Mouse (Mus musculus): ENCODE data around the gene Vps51. TPM values are rescaled to one million over a fixed set of nuclear protein-coding genes. Genes with fewer than 3 reads are reported as not detected.

Gene Vps51
- total and polyA plus RNA-seq, 3 experiments: 29.3 to 39.8 (median 32.4) TPM

- ATAC-seq (ENCODE audit: extremely low read depth, insufficient number of reproducible peaks, low FRiP score, poor library complexity, severe bottlenecking) (peak; percentile 69), DNase-seq (ENCODE audit: low spot score) (peak; percentile 80)
- peak within 1 kb of the TSS; percentile 97 for H3K4me3 ChIP-seq (ENCODE audit: low read depth, low read length)
- H3K27me3 ChIP-seq (ENCODE audit: insufficient read depth, low read length): no peaks in the 10 kb centered on the region
- H3K36me3 ChIP-seq (replicated peaks): peaks cover 75% of the 10 kb centered on the region
- H3K4me1 ChIP-seq (ENCODE audit: insufficient read depth, low read depth, low read length): peaks cover 68% of the 10 kb centered on the region
- no peaks in the 10 kb centered on the region for H3K9me3 ChIP-seq (replicated peaks)
- TF ChIP-seq POLR2AphosphoS5 (IDR thresholded peaks at IDR 0.05; ENCODE audit: insufficient replicate concordance, low read depth, low read length) (no peak), CTCF (IDR thresholded peaks at IDR 0.05; ENCODE audit: low read depth, low read length) (no peak), GATA1 (IDR thresholded peaks at IDR 0.05; ENCODE audit: borderline replicate concordance, low read length) (no peak), GATA2 (IDR thresholded peaks at IDR 0.05; ENCODE audit: borderline replicate concordance, low read depth, low read length) (no peak), TAL1 (conservative IDR thresholded peaks at IDR 0.05; ENCODE audit: low read depth, low read length) (no peak)
These were observed 19.5 kb downstream of the Vps51 start, which contains the start of the genes Mrpl49 and Fau for GRCm38 (mm10) chr19:6057313-6058096. Mrpl49 (minus strand) TSS chr19:6057785. Fau (plus strand) TSS chr19:6057844.

DNA sequence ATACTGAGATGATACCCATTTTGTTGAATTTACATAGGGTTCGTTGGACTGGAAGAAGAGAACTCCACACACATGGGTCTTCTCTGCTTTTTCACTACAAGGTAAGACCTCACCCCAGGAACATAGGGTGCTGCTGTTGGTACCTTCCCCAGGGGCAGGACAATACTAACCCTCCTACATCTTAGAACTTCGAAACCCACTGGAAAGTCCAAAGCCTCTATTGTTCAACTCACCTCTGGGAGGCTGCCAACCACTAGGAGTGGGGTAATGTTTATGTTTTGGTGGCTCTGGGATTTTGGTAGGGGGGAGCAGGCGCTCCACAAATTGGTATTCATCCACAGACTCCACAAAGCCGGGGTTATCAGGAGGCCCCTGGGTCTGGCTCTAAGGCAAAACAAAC, 20.3 kb downstream of the Vps51 start:
- Histone ChIP-seq H3K4me3 (ENCODE audit: low read depth, low read length) (peak overlapping the region; percentile 97), H3K9me3 (replicated peaks) (no peaks in the 10 kb centered on the region), H3K4me1 (ENCODE audit: insufficient read depth, low read depth, low read length) (peaks cover 68% of the 10 kb centered on the region), H3K27me3 (ENCODE audit: insufficient read depth, low read length) (no peaks in the 10 kb centered on the region), H3K36me3 (replicated peaks) (peaks cover 75% of the 10 kb centered on the region)
- ATAC-seq (ENCODE audit: extremely low read depth, insufficient number of reproducible peaks, low FRiP score, poor library complexity, severe bottlenecking): no peak
- no peak for TF ChIP-seq TAL1 (conservative IDR thresholded peaks at IDR 0.05; ENCODE audit: low read depth, low read length)
- TF ChIP-seq CTCF (IDR thresholded peaks at IDR 0.05; ENCODE audit: low read depth, low read length): no peak
- TF ChIP-seq POLR2AphosphoS5 (IDR thresholded peaks at IDR 0.05; ENCODE audit: insufficient replicate concordance, low read depth, low read length): no peak
- no peak for TF ChIP-seq GATA2 (IDR thresholded peaks at IDR 0.05; ENCODE audit: borderline replicate concordance, low read depth, low read length)
- TF ChIP-seq GATA1 (IDR thresholded peaks at IDR 0.05; ENCODE audit: borderline replicate concordance, low read length): no peak
- no peak for DNase-seq (ENCODE audit: low spot score)

DNA sequence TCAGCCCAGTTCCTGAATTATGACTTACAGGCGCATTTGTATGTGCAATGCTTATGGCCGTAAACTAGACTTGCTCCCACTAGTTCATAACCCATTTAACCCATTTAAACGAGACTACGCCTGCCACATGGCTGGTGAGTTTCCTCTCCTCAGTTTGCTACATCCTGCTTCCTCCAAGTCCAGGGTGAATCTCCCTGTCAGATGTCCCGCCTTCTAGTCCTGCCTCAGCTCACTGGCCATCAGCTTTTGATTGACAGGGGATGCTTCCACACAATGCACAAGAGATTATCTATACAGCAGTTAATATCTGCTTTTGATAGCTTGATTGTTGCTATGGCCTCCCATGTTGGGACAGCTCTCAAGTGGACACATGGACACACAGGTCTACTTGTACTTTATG, 22.7 kb downstream of the Vps51 start:
- DNase-seq (ENCODE audit: low spot score) (no peak), ATAC-seq (ENCODE audit: extremely low read depth, insufficient number of reproducible peaks, low FRiP score, poor library complexity, severe bottlenecking) (no peak)
- no peaks in the 10 kb centered on the region for H3K27me3 ChIP-seq (ENCODE audit: insufficient read depth, low read length)
- peaks cover 75% of the 10 kb centered on the region for H3K4me1 ChIP-seq (ENCODE audit: insufficient read depth, low read depth, low read length)
- no peak overlapping the region for H3K4me3 ChIP-seq (ENCODE audit: low read depth, low read length)
- TF ChIP-seq GATA2 (IDR thresholded peaks at IDR 0.05; ENCODE audit: borderline replicate concordance, low read depth, low read length) (no peak), CTCF (IDR thresholded peaks at IDR 0.05; ENCODE audit: low read depth, low read length) (no peak), GATA1 (IDR thresholded peaks at IDR 0.05; ENCODE audit: borderline replicate concordance, low read length) (no peak), TAL1 (conservative IDR thresholded peaks at IDR 0.05; ENCODE audit: low read depth, low read length) (no peak), POLR2AphosphoS5 (IDR thresholded peaks at IDR 0.05; ENCODE audit: insufficient replicate concordance, low read depth, low read length) (no peak)
- H3K9me3 ChIP-seq (replicated peaks): no peaks in the 10 kb centered on the region
- peaks cover 86% of the 10 kb centered on the region for H3K36me3 ChIP-seq (replicated peaks)

GRCm38 (mm10) chr19:6052516-6052915, 24.5 kb downstream of the Vps51 start:
- no peak for ATAC-seq (ENCODE audit: extremely low read depth, insufficient number of reproducible peaks, low FRiP score, poor library complexity, severe bottlenecking)
- Histone ChIP-seq H3K9me3 (replicated peaks) (no peaks in the 10 kb centered on the region), H3K36me3 (replicated peaks) (peaks cover 91% of the 10 kb centered on the region), H3K4me3 (ENCODE audit: low read depth, low read length) (no peak overlapping the region), H3K4me1 (ENCODE audit: insufficient read depth, low read depth, low read length) (peaks cover 86% of the 10 kb centered on the region), H3K27me3 (ENCODE audit: insufficient read depth, low read length) (no peaks in the 10 kb centered on the region)
- TF ChIP-seq POLR2AphosphoS5 (IDR thresholded peaks at IDR 0.05; ENCODE audit: insufficient replicate concordance, low read depth, low read length): no peak
- DNase-seq (ENCODE audit: low spot score): no peak

DNA sequence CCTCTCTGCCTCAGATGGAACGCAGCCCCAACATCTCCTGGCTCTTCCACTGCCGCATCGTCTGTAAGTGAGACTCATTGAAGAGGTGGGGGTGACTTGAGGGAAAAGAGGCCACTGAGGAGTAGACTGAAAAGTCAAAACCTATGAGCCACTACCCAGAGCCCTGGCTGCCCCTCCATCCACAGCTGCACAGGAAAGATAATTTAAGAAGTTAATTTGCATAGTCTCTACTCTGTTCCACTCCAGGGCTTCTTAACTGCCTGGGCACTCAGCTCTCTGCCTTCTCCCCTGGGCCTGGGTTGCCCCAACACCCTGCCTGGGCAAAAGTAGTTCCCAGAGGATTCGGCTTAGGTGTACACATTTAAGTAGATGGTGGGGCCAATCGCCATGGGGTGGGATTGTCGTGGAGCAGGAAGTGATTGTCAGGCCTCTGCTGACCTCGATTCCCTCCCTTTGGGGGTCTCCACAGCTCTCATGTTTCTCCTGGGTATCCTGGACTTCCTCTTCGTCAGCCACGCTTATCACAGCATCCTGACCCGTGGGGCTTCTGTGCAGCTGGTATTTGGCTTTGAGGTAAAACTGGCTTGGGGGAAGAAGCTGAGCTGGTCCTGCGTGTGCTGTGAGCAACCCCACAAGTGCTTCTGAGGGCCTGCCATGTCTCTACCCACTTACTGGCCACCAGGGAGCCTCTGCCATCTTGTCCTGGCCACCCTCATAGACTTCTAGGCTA, 28.2 kb downstream of the Vps51 start:
- ATAC-seq (ENCODE audit: extremely low read depth, insufficient number of reproducible peaks, low FRiP score, poor library complexity, severe bottlenecking): no peak
- peak overlapping the region; percentile 90; the same call in 1 of the 2 replicates for H3K4me3 ChIP-seq (ENCODE audit: low read depth, low read length)

DNA sequence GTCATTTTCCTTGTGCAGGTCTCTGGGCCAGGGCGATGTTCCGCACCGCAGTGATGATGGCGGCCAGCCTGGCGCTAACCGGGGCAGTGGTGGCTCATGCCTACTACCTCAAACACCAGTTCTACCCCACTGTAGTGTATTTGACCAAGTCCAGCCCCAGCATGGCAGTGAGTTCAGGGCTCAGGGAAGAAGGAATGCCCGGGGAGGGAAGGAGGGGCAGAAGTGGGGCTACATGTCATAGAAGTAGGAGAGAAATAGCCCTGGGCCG, 29.2 kb downstream of the Vps51 start:
- no peak for ATAC-seq (ENCODE audit: extremely low read depth, insufficient number of reproducible peaks, low FRiP score, poor library complexity, severe bottlenecking)
- Histone ChIP-seq H3K4me3 (ENCODE audit: low read depth, low read length) (peak overlapping the region; percentile 90), H3K36me3 (replicated peaks) (peaks cover 57% of the 10 kb centered on the region), H3K9me3 (replicated peaks) (no peaks in the 10 kb centered on the region), H3K4me1 (ENCODE audit: insufficient read depth, low read depth, low read length) (peaks cover 64% of the 10 kb centered on the region), H3K27me3 (ENCODE audit: insufficient read depth, low read length) (no peaks in the 10 kb centered on the region)
- DNase-seq (ENCODE audit: low spot score): no peak
- no peak for TF ChIP-seq GATA1 (IDR thresholded peaks at IDR 0.05; ENCODE audit: borderline replicate concordance, low read length)
- no peak for TF ChIP-seq GATA2 (IDR thresholded peaks at IDR 0.05; ENCODE audit: borderline replicate concordance, low read depth, low read length)
- TF ChIP-seq CTCF (IDR thresholded peaks at IDR 0.05; ENCODE audit: low read depth, low read length): no peak
- no peak for TF ChIP-seq POLR2AphosphoS5 (IDR thresholded peaks at IDR 0.05; ENCODE audit: insufficient replicate concordance, low read depth, low read length)
- no peak for TF ChIP-seq TAL1 (conservative IDR thresholded peaks at IDR 0.05; ENCODE audit: low read depth, low read length)

More for the DNA sequence above, 28.2 kb downstream of the Vps51 start:
- H3K9me3 ChIP-seq (replicated peaks): no peaks in the 10 kb centered on the region
- peaks cover 67% of the 10 kb centered on the region for H3K36me3 ChIP-seq (replicated peaks)
- TF ChIP-seq TAL1 (conservative IDR thresholded peaks at IDR 0.05; ENCODE audit: low read depth, low read length) (no peak), GATA1 (IDR thresholded peaks at IDR 0.05; ENCODE audit: borderline replicate concordance, low read length) (no peak), CTCF (IDR thresholded peaks at IDR 0.05; ENCODE audit: low read depth, low read length) (no peak)
- H3K27me3 ChIP-seq (ENCODE audit: insufficient read depth, low read length): no peaks in the 10 kb centered on the region
- peaks cover 73% of the 10 kb centered on the region for H3K4me1 ChIP-seq (ENCODE audit: insufficient read depth, low read depth, low read length)
- no peak for DNase-seq (ENCODE audit: low spot score)

All from G1E (cell line).